Mouse (Mus musculus) hindlimb bud, embryonic 11.5 days (tissue): Measurements from ENCODE around the gene Frmd7.

Experiments used
- DNase-seq: peaks from one replicate; pipeline ENCODE4 v3.0.0-alpha.2; 2012; ENCODE audit warnings: low read depth, low spot score; ENCODE audit errors: extremely low spot score

Gene Frmd7

GRCm38 (mm10) chrX:50874246-50875002 is 68.1 kb downstream of the Frmd7 start:
- no peak for DNase-seq

GRCm38 (mm10) chrX:50864734-50865133 is 77.8 kb downstream of the Frmd7 start:
- DNase-seq, result no peak

GRCm38 (mm10) chrX:50863771-50864170 is 78.7 kb downstream of the Frmd7 start:
- DNase-seq, result peak; percentile 58

GRCm38 (mm10) chrX:50850428-50851184 is 91.9 kb downstream of the Frmd7 start:
- DNase-seq, result no peak
